Mouse (Mus musculus) kidney, adult 8-10 months (tissue): ENCODE measurements around the gene Slc18b1.
"Not testable (repeated sequence)": the region's sequence is repeated elsewhere in the genome, so short reads cannot be mapped to it uniquely, and the experiment has no call there.

ENCODE experiments used
- DNase-seq, 2 experiments: peaks; one replicate each; pipeline ENCODE4 v3.0.0; 2022

Slc18b1 gene

DNA sequence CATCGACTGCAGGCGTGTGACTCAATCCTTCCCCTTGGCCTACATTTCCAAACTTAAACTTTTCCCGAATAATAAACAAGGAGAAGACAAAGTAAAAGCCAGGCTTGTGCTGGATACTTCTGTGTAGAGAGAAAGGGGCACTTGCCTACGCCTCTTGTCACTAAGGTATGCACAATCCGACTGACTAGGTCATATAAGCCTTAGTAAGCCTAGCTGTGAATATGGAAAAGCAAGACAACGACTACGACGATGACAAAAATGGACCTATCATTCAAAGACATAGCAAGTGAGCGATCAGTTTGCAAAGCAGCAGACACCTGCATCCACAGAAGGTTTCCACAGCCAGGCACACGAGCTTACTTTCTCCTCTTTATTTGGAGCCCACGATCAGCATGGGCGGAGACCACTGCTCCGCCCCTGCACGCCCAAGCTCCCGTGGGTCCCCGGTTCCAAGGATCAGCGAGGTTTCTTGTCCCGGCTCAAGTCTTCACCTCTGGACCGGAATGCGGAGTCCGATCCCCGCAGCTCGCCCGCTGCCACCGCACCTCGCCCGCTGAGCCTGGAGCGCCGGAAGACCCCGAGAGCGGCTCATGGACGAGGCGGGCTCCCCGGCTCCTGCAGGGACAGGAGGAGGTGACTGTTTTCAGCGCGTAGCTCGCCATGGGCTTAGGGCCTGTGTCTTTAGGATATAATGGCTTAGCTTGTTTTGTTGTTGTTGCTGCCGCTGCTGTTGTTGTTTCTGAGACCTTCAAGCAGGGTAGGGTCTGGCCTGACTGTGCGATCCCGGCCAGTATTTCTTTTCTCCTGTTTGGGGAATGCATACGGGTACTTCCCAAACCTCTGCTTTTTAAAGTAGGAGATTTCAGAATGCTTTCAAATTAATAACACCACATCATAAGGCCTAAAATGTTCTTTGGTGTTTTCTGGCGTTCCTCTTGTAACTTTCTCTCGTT lies at the start of gene Slc18b1:
Gene Slc18b1, plus strand, starts transcription at position 436 of the 953 bp plus-strand sequence.
- DNase-seq, result peak; percentile 60 to 67

DNA sequence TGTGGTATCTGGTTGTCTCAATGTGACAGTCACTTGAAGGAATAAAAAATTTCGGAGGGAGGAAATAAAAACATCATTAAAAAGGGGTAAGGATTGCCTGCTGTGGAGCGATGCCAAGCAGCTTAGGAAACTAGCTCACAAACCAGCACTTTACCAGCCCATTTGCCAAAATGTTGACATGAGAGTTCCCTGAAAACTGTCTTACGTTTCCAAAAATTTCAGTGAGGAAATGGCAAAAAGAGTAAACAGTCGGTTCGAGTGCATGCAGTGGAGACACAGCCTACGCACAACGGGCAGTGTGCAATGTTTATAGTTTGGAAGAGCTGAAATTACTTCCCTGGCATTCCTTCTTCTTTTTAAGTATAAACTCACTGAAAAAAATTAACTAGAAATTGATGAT lies 42.6 kb upstream of the Slc18b1 start:
- DNase-seq, result no peak

DNA sequence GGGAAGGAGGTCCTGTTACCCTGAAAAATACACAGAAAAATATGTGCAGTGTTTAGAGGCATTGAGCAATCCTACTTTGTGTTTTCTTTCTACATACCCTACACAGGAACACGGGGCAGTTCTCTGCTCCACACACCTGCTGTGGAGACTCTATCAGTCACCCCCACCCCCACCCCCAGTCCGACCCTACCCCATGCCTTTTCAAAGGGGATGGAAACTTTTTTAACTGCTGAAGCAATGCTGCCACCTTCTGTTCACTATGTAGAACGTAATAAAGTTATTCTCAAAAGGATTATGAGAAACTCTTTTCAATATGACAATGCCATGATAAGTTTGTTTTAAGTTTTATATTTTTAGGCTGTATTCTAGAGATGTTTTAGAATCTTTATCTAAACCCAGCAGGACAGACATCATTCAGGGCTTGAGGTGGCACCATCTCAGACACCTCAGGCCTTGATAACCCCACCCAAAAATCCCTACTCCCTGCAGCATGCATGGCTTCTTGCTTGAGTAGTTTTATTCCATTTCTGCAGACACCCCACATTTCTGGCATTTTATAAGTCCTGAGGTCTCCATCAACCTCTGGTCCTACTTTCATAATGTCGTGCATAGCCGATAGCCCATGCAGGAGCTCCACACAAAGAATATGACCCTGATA lies 19.4 kb upstream of the Slc18b1 start:
- no peak for DNase-seq

DNA sequence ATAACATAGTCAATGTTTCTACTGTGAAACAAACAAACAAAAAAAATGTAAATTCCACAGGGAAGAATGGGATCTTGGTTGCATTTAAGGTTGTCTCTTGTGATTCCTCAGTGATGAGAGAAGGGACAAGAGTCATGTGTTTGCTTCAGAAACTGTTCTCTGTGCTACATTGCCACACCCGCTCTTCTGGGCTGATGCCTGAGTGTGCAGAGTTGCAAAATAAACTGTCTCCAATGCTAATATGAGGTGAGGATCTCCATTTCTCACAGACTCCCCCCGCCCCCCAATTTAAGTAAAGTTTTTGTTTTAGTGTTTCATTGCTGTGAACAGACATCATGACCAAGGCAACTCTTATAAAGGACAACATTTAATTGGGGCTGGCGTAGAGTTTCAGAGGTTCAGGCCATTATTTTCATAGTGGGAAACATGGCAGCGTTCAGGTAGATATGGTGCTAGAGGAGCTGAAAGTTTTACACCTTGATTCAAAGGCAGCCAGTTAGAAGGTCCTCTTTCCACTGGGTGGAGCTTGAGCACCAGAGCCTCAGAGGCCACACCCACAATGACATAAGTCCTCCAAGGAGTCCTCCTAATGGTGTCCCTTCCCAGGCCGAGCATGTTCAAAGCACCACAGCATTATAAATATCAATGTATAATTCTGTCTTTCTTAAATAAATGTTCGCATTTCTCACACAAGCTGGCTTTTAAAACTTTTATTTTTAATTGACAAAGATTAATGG lies 16.1 kb upstream of the Slc18b1 start:
- DNase-seq, result no peak

DNA sequence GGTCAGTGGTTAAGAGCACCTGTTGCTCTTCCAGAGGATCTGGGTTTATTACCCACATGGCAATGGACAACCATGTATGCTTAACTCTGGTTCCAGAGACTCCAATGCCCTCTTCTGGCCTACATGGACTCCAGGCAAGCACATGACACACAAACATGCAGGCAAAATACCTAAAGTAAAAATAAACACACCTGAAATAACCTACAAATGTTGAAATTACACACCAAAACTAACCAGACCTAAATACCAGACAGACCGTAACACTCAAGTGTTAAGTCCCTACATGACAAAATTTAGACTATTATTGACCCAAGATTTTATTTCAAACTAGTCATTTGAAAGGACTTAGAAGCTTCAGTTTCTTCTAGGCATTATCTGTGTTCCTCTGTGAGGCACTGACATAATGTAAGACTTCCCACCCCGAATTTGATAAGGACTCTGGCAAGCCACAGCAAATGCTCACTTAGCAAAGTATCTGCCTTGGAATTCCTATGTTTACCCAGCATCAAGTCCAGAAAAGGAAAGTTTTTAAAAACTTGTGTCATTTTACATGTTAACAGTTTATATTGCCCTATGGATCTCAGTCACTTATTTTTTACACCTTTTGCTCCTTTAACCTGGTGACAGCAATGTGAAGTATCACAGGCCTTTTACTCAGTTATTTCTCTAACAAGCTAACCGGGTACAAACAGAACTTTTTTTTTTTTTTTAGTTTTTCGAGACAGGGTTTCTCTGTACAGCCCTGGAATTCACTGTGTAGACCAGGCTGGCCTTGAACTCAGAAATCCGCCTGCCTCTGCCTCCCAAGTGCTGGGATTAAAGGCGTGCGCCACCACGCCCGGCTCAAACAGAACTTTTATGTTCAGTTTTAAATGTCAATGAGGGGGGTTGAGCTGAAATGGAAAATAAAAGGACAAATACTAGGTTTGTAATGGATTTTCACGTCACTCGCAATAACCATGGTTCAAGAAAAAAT lies 14.7 kb upstream of the Slc18b1 start:
- DNase-seq, result no peak

DNA sequence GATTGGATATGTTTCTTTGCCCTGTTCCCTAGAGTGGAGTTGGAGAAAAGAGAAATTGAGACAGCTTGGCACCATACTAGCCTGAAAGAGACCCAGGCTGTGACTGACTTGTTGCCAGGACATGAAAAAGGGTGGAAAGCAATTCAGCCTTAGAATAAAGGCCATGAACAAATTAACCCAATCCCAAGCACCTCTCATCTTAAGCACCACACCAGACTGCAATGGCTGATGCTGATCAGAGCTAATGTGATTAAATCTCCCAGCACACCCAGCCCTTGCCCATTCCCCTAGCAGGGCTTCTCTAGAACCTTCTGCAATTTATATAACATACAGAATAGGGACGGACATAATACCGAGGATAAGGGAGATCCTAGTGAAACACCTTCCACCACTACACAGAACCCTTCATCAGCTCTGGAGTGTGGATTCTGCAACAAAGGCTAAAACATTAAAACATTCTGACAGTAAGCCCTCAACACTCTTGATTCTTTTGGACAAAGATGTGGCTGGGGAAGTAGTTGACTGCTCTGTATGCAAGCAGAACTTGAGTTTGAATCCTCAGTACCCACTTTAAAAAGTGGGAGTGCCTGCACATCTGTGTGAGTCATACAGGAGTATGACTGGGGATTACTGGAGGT lies 13.8 kb upstream of the Slc18b1 start:
- DNase-seq, result no peak

DNA sequence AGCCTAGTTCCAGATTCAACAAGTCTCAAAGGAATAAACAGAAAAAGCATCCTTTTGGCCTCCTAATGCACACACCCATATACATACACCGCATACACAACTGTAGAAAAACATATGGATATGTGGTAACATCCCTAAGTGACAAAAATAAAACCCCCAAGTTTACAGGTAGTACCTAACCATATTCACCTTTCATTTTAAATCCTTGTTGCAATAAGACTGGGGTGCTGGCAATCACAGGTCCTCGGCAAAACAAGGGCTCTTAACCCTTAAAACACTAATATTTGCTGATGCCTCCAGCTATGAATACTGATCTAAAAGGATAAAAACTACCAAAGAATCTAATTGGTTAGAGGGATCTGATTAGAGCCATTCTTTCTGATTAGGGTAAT lies 13.3 kb upstream of the Slc18b1 start:
- no peak for DNase-seq

DNA sequence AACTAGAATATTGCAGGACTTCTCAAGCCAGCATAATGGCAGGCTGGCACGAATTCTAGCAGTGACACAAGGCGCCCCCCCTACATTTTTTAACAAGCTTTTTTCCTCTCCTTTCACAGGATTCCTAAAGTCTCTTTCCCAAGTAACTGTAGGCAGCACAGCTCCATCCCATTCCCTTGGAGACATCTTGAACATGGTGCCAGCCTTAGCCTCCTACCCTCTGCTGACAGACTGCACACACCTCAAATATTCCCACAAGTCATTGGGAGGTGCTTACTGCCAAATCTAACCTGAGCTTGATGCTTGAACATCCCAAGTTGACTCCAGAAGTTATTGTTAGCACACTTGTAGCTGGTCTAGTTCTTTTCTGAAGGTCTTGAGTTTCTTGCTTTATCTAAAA lies 12.7 kb upstream of the Slc18b1 start:
- no peak for DNase-seq

DNA sequence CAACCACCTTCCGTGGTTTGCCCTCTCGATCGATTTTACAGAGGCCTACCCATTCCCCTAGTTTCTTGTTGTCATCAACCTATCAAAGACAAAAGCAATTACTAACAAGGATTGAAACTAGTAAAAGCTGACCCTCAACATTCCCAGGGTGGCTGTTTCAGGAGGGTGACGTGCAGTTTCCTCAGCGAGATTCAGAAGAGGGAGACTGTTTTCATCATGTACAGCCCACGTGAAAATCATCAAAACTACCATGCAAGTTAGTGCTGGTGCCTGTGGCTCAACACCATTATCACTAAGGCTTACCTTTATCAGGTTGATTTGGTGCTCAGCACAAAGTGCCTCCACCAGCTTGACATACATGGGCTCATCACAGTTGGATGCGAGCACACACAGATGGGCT lies 11.2 kb upstream of the Slc18b1 start:
- DNase-seq, result not testable (repeated sequence)

DNA sequence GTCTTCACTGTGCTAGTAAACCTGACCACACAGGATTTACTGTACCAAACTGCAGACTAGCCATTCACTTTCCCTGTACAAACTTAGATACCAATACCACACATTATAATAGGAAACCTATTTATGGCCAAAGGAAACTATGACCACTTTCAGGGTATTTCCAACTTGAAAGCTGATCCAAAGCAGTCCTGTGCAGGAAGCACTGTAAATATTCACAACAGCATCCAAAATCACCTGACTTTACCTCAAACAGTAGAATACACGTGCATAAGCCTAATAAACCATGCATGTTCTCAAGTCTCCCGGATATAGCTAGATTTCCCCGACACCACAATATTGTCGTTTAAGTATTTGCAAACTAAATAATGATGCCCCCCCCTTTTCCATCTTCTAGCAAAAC lies 10.7 kb upstream of the Slc18b1 start:
- DNase-seq, result no peak

DNA sequence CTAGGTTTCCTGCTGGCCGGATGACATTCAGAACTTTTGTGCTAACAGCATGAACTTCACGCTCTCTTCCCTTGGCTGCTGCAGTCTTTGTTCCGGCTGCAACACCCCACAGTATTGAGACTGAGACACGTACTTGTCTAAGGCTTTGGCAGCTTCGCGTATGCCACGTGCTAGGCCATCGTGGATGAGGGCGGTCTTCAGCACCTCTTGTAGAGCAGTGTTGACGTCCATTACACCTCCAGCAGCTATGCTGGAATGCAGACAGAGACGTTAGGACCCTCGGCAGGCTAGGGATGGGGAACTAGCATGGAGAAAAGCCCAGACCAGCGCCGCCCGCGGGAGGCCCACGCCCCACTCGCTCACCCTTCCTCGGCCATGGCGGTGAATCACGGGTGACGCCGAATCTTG lies 10.2 kb upstream of the Slc18b1 start:
- not testable (repeated sequence) for DNase-seq

DNA sequence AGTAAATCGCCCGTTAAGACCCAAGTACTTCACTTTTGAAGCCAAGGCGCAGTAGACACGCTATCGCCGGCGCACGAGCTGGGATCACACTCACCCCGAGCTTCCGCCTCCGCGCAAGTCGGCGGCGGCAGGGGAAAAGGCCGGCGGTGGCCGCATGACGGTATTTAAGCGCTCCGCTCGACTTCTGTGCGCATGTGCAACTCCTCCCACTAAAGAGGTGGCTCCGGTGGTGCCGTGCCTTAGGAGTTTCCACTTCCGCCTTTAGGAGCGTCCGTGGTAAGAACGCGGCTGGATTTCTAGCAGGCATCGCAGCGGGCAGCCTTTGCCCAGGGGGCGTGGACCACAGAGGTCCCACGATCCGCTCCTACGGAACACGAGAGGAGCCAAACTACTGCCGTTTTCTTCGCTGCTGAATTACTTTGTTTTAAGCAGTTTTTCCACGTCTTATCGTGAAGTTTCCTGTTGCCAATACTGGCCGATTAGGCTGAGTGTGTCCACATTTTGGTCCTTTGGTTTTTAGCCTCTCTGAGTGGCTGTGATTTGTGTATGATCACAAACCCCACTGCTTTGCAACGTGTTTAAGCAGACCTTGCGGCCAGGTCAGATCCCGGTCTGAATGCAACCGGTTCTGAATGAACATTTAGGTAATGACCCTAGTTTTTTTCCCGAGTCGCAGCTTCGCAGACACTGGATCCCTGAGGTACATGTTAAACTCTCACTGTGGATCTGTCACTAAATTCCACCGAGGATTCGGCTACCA lies 9.5 kb upstream of the Slc18b1 start, which contains the start of gene Rps12:
Gene Rps12, minus strand, starts transcription at position 214 of the 760 bp plus-strand sequence.
- peak; percentile 98 to 99 for DNase-seq

DNA sequence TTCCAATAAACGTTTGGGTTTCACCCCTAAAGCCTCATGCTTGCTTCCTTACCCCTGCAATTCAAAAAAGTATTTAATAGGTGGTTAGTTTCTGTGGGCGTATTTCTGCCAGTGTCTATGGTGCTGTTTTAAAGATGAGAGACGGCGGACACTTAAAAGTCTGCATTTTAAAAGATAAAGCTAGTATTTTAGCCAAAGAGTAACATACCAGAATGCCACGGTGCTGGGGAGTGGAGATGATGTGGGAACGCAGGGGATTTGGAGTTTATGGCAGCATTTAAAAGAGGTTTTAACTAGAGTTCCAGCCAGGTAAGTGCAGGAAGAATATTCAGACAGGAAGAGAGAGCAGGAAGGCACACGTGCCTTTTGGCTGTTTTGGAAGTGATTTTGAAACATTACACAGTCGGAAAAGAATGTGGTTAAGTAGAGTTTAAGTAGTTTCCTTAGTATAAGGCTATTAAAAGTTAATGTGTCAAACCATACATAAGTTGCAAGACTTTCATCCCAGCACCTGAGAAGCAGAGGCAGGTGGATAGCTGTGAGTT lies 8.7 kb upstream of the Slc18b1 start:
- DNase-seq, result no peak

DNA sequence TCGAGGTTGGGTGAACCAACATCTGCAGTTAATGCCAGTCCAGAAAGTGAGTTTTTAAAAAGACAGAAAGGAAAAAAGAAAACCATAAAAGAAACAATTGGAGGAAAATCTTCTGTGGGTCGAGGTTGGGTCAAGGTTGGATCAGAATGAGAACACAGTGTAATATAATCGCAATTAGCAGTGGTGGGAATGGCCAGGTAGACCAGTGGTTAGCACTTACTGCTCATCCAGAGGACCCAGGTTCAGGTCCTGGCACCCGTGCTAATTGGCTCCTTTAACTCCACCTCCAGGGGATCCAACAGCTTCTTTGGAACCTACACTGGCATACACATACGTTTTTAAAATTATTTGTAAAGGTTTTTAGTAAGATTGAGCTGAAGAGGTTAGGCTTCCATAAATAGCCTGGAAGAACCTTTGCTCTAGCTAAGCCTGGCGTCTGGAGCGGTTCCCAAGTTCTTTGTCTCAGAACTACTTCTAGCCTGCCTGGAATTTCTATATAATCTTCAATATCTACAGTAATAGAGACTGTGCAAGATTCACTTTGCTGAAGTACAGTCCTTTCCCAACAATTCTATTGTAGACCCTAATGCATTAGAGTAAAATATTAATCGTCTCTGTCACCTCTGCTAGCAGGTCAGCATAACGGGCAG lies 790 bp upstream of the Slc18b1 start:
- DNase-seq, result no peak

DNA sequence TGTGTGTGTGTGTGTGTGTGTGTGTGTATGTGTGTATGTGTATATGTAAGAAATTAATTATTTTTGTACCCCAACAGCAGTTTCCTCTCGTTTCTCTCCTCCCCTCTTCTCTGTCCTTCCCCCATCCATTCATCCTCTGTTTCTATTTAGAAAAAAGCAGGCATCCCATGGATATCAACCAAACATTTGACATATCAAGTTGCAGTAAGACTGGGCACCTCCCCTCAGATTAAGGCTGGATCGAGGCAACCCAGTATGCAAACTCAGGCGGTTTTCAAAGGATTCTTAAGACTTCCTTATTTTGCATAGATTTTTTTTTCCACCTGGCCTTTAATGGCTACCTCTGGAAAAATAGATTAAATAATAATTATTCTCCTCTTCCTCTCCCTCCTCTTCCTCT lies 820 bp downstream of the Slc18b1 start:
- no peak for DNase-seq

DNA sequence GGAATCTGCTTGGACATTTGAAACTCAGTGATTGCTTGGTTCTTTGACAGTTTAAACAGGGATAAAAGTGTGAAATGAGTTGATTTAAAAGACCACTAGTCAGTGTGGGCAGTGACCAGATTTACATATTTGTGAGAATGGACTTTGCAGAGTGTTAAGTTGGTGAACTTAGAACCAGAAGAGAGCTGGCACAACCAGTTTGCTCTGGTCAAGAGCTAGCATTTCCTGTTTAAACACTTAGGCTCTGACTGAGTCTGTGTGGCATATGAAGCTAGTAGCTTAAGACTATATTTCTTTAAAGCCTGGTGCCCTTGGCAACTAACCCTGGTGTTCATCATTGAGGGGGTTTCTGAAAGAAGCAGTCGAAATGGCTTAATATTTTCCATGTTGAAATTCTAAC lies 1.4 kb downstream of the Slc18b1 start:
- DNase-seq, result no peak

DNA sequence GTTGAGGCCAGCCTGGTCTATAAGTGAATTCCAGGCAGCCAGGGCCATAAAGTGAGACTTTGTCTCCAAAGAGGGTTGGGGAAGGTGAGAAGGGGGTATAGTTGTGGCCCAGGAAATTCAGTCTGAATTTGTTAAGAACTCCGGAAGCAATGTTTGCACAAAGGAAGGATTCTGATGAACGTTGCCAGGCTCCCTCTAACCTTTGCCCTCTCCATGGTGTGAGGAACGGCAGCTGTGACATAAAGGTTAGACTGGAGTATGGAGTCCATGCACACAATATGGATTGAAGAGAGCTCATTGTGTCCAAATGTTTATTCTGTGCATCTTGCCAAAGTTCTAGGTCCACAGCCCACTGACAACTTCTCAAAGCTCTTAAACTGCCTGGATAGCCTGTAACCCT lies 3.1 kb downstream of the Slc18b1 start:
- no peak for DNase-seq

DNA sequence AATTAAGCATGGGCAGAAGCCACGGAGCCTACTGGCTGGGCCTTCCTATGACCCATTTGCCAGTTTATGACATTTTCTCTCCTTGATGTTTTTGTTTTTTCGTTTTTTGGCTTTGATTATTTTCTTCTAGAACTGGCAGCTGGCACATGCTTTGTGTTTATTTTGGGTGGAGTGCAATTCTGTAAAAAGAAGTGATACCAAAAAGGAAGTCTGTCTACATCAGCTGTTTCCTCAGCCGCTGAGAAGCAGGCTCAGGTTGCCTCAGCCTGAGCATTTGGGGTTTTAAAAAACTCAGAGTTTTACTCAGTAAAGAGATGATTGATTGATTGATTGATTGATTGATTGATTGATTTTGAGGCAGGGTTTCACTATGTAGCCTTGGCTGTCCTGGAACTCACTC lies 6.1 kb downstream of the Slc18b1 start:
- DNase-seq, result no peak

DNA sequence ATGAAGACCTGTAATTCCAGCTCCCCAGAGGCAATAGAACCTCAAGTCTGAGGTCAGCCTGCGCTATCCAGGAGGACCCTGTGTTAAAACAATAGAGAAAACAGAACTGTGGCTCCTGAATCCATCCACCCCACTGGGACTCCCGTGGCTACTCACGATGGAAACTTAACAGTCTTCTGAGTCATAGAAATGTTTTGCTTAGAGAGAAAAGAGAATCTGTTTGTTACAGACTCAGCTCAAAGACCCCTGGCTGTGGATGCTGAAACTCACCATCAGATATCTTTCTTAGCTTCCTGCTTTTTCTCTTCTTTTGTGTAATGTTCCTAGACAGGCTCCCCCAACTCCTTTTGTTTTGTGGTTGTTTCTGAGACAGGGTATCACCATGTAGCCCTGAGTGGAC lies 7.9 kb downstream of the Slc18b1 start:
- no peak for DNase-seq

DNA sequence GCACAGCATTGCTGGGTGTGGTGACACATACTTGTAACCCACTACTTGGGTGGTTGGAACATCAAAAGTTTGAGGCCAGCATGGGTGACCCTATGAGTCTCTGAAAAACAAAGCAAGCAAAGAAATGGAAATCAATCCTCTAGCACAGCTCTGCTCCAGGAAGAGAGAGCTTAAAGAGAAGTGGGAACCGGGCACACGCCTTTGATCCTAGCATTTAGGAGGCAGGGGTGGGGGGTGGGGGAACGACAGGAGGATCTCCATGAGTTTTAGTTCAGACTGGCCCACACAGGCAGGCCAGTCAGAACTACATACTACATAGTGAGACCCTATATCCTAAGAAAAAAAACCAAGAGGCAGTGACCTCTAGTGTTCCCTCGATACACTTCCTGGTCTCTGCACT lies 9.4 kb downstream of the Slc18b1 start:
- no peak for DNase-seq
